Mouse (Mus musculus) heart, adult 2 months (tissue): Measurements from ENCODE around the gene Lmbrd1. TPM values are rescaled to one million over a fixed set of nuclear protein-coding genes. Genes with fewer than 3 reads are reported as not detected.
"Not testable (repeated sequence)": the region's sequence is repeated elsewhere in the genome, so short reads cannot be mapped to it uniquely, and the experiment has no call there.

Experiments used
- DNase-seq, 2 experiments: peaks; one replicate each; pipeline ENCODE4 v3.0.0; 2021
- H3K27ac ChIP-seq: fragments of 200-600 bp; 2 replicates; pipeline ENCODE4 v1.8.1; 2022
- H3K27me3 ChIP-seq: fragments of 200-500 bp; 2 replicates; pipeline ENCODE4 v1.6.1; 2012; ENCODE audit warnings: mild to moderate bottlenecking, low read length, inconsistent platforms, mixed read lengths; ENCODE audit not compliant: control insufficient read depth, insufficient read depth
- H3K36me3 ChIP-seq: fragments of 200-500 bp; 2 replicates; pipeline ENCODE4 v1.6.1; 2012; ENCODE audit warnings: low read length, inconsistent platforms; ENCODE audit not compliant: control insufficient read depth, insufficient read depth
- H3K4me1 ChIP-seq: fragments of 200-500 bp; 2 replicates; pipeline ENCODE4 v1.6.1; 2011; ENCODE audit warnings: low read length; ENCODE audit not compliant: control insufficient read depth, insufficient read depth
- H3K4me3 ChIP-seq: fragments of 200-600 bp; 2 replicates; pipeline ENCODE4 v1.8.1; 2022
- H3K79me2 ChIP-seq: fragments of 200-500 bp; replicated peaks from 2 replicates; pipeline ENCODE4 v1.6.1; 2012; ENCODE audit warnings: mild to moderate bottlenecking, inconsistent platforms, low read length, moderate library complexity, mixed read lengths; ENCODE audit not compliant: control insufficient read depth, insufficient read depth
- H3K9ac ChIP-seq: fragments of 200-500 bp; 2 replicates; pipeline ENCODE4 v1.6.1; 2012; ENCODE audit warnings: low read depth, mild to moderate bottlenecking, control low read depth, inconsistent platforms, low read length, mixed read lengths
- CTCF ChIP-seq: fragments of 200-600 bp; IDR thresholded peaks from 2 replicates; pipeline ENCODE4 v1.8.1; 2022; ENCODE audit warnings: antibody characterized with exemption, mild to moderate bottlenecking, moderate library complexity
- EP300 ChIP-seq: fragments of 200-500 bp; IDR thresholded peaks from 2 replicates; pipeline ENCODE4 v1.6.1; 2011; ENCODE audit warnings: low read depth, low read length, control low read depth; ENCODE audit not compliant: insufficient read depth
- POLR2A ChIP-seq: fragments of 200-500 bp; IDR thresholded peaks from 2 replicates; pipeline ENCODE4 v1.6.1; 2011; ENCODE audit warnings: mild to moderate bottlenecking, low read depth, low read length, control low read depth; ENCODE audit not compliant: insufficient read depth
- WGBS: fragments of 180-500 bp; shearing (Covaris S2); methylation state at CpG from one replicate; pipeline ENCODE4 v1.1.7; 2018; 5-methylcytosine and 5-hydroxymethylcytosine counted together
- intact Hi-C: fragments of 180-260 bp; cut with DNase I; formaldehyde crosslinking; loops from one replicate; pipeline ENCODE4 v1.15.1; 2025
- polyA plus RNA-seq: library from polyadenylated mRNA; depleted of rRNA; stranded (reverse); fragments of >200 nt; gene quantifications from 2 replicates; pipeline ENCODE4 v1.2.3, GENCODE M21; 2012
- total RNA-seq, 2 experiments: library from RNA; stranded (reverse); gene quantifications; 2 replicates each; pipeline ENCODE4 v1.2.3; 2021

The Lmbrd1 gene
- total and polyA plus RNA-seq, 3 experiments = 26.0 to 49.0 (median 39.7) TPM

GRCm38 (mm10) chr1:24752715-24753114 is 74.3 kb downstream of the Lmbrd1 start:
- no peak overlapping the region for H3K27ac ChIP-seq
- no peak for DNase-seq
- H3K36me3 ChIP-seq = no peaks in the 10 kb centered on the region; the same call in 1 of the 2 replicates
- intact Hi-C loops = no loop called here
- H3K27me3 ChIP-seq = no peaks in the 10 kb centered on the region
- H3K9ac ChIP-seq = no peak overlapping the region
- H3K4me1 ChIP-seq = no peaks in the 10 kb centered on the region
- TF ChIP-seq EP300 (no peak), CTCF (no peak), POLR2A (no peak)
- 73% methylated on average over 4 of the region's 4 CpGs for WGBS
- H3K79me2 ChIP-seq = no peaks in the 10 kb centered on the region
- H3K4me3 ChIP-seq = no peak overlapping the region

- H3K4me3 ChIP-seq = no peak overlapping the region
- no peaks in the 10 kb centered on the region for H3K79me2 ChIP-seq
- TF ChIP-seq POLR2A (no peak), EP300 (no peak), CTCF (no peak)
- no peak overlapping the region for H3K9ac ChIP-seq
- H3K27ac ChIP-seq = no peak overlapping the region
- DNase-seq = no peak
- no peaks in the 10 kb centered on the region for H3K4me1 ChIP-seq
- intact Hi-C loops = no loop called here
- 90% methylated on average over 8 of the region's 8 CpGs for WGBS
- no peaks in the 10 kb centered on the region for H3K27me3 ChIP-seq
- H3K36me3 ChIP-seq = no peaks in the 10 kb centered on the region
Observed at GRCm38 (mm10) chr1:24758516-24758915, 80.1 kb downstream of the Lmbrd1 start.

DNA sequence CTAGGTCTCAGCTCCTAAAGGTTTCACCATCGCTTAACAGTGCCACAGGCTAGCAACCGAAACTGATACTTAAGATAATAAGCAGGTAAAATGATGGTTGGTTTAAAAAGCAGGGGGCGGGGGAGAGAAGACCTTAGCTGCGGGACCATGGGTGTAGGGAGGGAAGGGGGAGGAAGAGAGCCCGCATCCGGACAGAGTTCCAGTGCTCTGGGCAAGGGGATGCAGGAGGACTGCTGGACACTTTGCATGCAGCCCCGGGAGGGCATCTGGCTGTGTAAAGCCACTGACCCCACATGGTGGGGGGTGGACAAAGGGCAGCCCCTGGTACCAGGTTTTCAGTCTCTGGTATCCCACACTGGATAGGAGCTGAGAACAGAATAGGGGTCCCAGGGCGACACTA is 88.0 kb downstream of the Lmbrd1 start:
- Histone ChIP-seq H3K36me3 (no peaks in the 10 kb centered on the region), H3K27ac (no peak overlapping the region), H3K4me1 (no peaks in the 10 kb centered on the region), H3K4me3 (no peak overlapping the region), H3K9ac (no peak overlapping the region), H3K79me2 (no peaks in the 10 kb centered on the region), H3K27me3 (no peaks in the 10 kb centered on the region)
- intact Hi-C loops = no loop called here
- no peak for TF ChIP-seq POLR2A
- TF ChIP-seq CTCF = no peak
- no peak for TF ChIP-seq EP300
- 86% methylated on average over 8 of the region's 8 CpGs for WGBS
- DNase-seq = no peak

- H3K27me3 ChIP-seq, H3K4me3 ChIP-seq, intact Hi-C loops, H3K79me2 ChIP-seq, H3K9ac ChIP-seq, H3K4me1 ChIP-seq, H3K27ac ChIP-seq, H3K36me3 ChIP-seq, DNase-seq: not testable (repeated sequence)
- WGBS = 88% methylated on average over 3 of the region's 3 CpGs
Observed at GRCm38 (mm10) chr1:24767197-24767596, 88.8 kb downstream of the Lmbrd1 start.

- H3K79me2 ChIP-seq = no peaks in the 10 kb centered on the region
- no peak overlapping the region for H3K9ac ChIP-seq
- no peaks in the 10 kb centered on the region for H3K27me3 ChIP-seq
- DNase-seq = no peak
- H3K27ac ChIP-seq = no peak overlapping the region
- H3K4me1 ChIP-seq = no peaks in the 10 kb centered on the region
- no peaks in the 10 kb centered on the region for H3K36me3 ChIP-seq
- WGBS = 78% methylated on average over 2 of the region's 2 CpGs
- H3K4me3 ChIP-seq = no peak overlapping the region
- intact Hi-C loops = no loop called here
- TF ChIP-seq CTCF = no peak
Observed at GRCm38 (mm10) chr1:24773642-24774041, 95.2 kb downstream of the Lmbrd1 start.

- Histone ChIP-seq H3K9ac (no peak overlapping the region), H3K4me1 (no peaks in the 10 kb centered on the region), H3K79me2 (no peaks in the 10 kb centered on the region), H3K27me3 (no peaks in the 10 kb centered on the region), H3K36me3 (no peaks in the 10 kb centered on the region), H3K27ac (no peak overlapping the region), H3K4me3 (no peak overlapping the region)
- TF ChIP-seq POLR2A (no peak), EP300 (no peak), CTCF (no peak)
- intact Hi-C loops = no loop called here
- 79% methylated on average over 2 of the region's 2 CpGs for WGBS
- no peak for DNase-seq
Observed at GRCm38 (mm10) chr1:24776576-24776975, 98.1 kb downstream of the Lmbrd1 start.

- no peak for DNase-seq
- H3K79me2 ChIP-seq = no peaks in the 10 kb centered on the region
- H3K27me3 ChIP-seq = no peaks in the 10 kb centered on the region
- no peak overlapping the region for H3K27ac ChIP-seq
- H3K9ac ChIP-seq = no peak overlapping the region
- H3K4me3 ChIP-seq = no peak overlapping the region
- no peaks in the 10 kb centered on the region for H3K4me1 ChIP-seq
- H3K36me3 ChIP-seq = no peaks in the 10 kb centered on the region
- intact Hi-C loops = no loop called here
- 81% methylated on average over 6 of the region's 6 CpGs for WGBS
- TF ChIP-seq EP300 (no peak), POLR2A (no peak), CTCF (no peak)
Observed at GRCm38 (mm10) chr1:24793168-24793567, 114.7 kb downstream of the Lmbrd1 start.

DNA sequence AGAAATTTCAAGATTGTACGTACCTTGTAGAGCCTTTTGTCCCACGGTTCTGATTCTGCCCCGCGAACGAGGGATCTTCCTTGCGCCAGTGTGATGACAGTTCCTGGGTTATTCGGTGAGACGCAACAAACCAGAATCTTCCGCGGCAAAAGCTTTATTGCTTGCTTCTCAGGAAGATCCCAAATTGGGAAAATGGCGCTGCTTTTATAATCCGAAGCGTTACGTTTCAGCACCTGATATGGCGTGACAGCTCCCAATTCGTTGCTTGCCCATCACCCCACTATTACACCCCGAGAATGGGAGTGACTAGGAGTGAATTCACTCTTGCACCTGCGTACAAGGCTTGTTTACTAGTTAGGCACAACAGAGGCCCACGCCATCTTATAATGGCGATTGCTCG is 129.5 kb downstream of the Lmbrd1 start:
- H3K4me3 ChIP-seq, H3K9ac ChIP-seq, H3K27me3 ChIP-seq, H3K27ac ChIP-seq, intact Hi-C loops, H3K4me1 ChIP-seq, H3K36me3 ChIP-seq, H3K79me2 ChIP-seq, DNase-seq: not testable (repeated sequence)
- 92% methylated on average over 21 of the region's 21 CpGs for WGBS
